Mouse (Mus musculus): Measurements from ENCODE around the gene Trp53.

Trp53 gene

GRCm38 (mm10) chr11:69560896-69561854 is 19.0 kb upstream of the Trp53 start:
- no peak for DNase-seq (ENCODE audit: low spot score in 2 of 2)

DNA sequence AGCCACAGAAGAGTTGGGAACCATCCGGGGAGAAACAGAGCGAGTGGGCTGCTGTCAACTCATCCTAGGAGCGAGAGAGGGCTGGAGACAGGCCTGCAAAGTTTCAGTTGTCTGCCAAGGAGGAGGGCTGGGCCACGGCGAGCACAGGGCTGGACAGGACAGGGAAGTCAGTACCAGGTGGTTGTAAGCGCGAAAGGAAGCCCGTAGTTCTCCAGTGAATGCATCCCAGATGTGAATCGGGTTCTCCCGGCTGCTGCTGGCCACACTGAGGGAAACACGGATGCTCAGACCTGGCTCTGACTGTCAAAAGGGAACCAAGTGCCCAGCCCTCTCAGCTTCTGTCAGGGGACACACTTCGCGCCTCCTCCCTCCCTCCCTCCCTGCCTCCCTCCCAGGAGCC is 16.8 kb upstream of the Trp53 start:
- DNase-seq (ENCODE audit: low spot score in 2 of 2), result no peak

- no peak for DNase-seq (ENCODE audit: low spot score in 2 of 2)
These were observed 15.8 kb upstream of the Trp53 start for GRCm38 (mm10) chr11:69564391-69564790.

- no peak for DNase-seq (ENCODE audit: low spot score in 2 of 2)
These were observed 15.0 kb upstream of the Trp53 start for GRCm38 (mm10) chr11:69565131-69565530.

DNA sequence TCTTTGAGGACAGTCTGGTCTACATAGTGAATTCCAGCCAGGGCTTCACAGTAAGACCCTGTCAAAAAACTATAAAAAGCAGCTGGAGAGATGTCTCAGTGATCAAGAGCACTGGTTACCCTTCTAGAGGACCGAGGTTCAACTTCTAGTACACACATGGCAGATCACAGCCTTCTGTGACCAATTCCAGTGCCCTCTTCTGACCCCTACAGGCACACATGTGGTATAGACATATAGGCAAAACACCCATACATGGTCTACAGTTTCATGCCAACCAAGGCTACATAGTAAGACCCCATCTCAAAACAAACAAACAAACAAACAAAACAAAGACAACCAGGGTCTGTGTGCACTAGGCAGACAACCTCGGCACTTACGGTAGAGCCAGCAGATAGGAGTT is 4.9 kb upstream of the Trp53 start:
- no peak for DNase-seq (ENCODE audit: low spot score in 2 of 2)

GRCm38 (mm10) chr11:69576307-69576706 is 3.9 kb upstream of the Trp53 start:
- no peak for DNase-seq (ENCODE audit: low spot score in 2 of 2)

GRCm38 (mm10) chr11:69578301-69578700 is 1.9 kb upstream of the Trp53 start:
- DNase-seq (ENCODE audit: low spot score in 2 of 2), result no peak

GRCm38 (mm10) chr11:69579128-69580017 is 786 bp upstream of the Trp53 start:
- DNase-seq (ENCODE audit: low spot score in 2 of 2), result peak; percentile 99 to 100

DNA sequence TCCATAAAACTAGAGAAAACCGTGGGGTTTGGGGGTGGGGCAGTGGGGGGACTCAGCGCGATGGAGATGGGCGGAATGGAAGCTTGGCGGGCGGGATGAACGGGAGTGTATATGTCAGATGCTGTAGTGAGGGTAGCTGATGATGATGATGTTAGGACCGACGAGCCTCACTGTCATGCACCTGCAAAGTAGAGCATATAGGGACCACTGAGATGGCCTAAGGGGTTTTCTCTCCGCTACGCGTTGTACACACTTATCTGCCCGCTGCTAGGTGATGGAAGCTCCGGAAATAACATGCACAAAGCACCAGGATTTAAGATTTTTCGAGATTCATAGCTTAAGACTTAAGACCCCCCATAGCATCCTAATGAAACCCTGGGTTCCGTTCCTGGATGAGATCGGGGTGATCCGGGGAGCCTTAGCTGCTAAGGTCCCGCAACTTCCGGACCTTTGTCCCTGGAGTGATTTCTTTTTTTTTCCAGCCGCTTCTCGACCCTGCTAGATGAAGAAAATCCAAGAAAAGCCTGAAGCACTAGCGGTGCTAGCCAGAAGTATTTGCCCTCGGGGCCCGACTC is 500 bp downstream of the Trp53 start:
- DNase-seq (ENCODE audit: low spot score in 2 of 2), result no peak

- peak; percentile 92 for DNase-seq (ENCODE audit: low spot score in 2 of 2)
These were observed 1.1 kb downstream of the Trp53 start for GRCm38 (mm10) chr11:69581147-69581688.

GRCm38 (mm10) chr11:69581814-69582213 is 1.7 kb downstream of the Trp53 start:
- no peak for DNase-seq (ENCODE audit: low spot score in 2 of 2)

DNA sequence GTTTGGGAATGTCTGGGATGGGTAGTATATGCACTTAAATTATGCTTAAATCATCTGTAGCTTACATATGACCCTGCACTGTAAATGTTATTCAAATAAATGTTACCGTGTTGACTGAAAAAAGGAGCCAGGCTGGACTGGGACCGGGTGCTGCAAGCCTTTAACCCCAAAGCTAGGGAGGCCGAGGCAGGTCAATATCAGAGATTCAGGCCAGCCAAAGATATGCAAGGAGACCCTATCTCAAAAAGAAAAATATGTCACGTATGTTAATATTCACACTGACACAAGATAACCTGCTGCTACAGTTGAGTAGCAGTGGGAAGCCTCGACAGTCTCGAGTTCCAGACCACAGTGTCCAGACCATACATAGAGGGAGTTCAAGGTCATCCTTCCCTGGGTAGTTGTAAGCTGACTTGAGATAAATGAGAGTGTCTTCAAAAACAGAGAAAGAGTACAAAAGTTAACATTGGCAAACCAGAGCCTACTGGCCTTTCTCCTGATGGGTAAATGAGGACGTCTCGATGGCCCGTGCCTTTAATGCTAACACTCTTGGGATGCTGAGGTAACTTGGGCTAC is 2.2 kb downstream of the Trp53 start:
- DNase-seq (ENCODE audit: low spot score in 2 of 2), result no peak

DNA sequence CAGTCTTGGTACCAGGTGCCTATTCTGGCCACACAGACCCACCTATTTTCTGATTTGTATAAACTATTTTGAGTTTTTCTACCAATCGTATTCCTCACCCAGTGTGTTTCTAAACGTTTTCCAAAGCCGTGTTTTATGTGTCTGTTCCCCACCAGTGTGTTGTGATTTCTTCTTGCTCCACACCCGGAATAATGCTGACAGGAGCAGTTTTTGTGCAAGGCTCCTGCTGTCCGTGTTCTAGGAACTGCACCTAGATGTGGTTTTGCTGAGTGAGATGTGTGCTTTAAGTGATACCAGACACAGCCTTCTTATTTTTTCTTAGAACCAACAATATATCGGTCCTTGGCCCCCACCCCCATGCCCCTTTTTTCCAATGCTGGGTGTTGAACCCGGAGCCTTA is 3.8 kb downstream of the Trp53 start:
- DNase-seq (ENCODE audit: low spot score in 2 of 2), result no peak

GRCm38 (mm10) chr11:69584937-69585336 is 4.8 kb downstream of the Trp53 start:
- no peak for DNase-seq (ENCODE audit: low spot score in 2 of 2)

- DNase-seq (ENCODE audit: low spot score in 2 of 2), result no peak
These were observed 5.7 kb downstream of the Trp53 start for GRCm38 (mm10) chr11:69585718-69586325.

DNA sequence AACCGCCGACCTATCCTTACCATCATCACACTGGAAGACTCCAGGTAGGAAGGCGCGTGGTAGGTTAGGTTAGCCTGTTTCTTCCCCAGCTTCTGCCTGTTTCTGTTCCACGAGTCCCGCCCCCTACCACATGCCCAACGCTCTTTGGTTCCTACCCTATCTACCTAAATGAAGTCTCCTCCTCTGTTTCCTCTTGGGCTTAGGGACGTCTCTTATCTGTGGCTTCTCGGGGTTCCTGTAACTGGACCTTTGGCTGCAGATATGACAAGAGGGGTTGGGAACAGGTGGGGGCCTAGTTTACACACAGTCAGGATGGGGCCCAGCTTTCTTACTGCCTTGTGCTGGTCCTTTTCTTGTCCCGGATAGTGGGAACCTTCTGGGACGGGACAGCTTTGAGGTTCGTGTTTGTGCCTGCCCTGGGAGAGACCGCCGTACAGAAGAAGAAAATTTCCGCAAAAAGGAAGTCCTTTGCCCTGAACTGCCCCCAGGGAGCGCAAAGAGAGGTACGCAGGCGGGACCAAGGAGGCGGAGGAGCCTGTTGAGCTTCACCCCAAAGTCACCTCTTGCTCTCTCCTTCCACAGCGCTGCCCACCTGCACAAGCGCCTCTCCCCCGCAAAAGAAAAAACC is 9.2 kb downstream of the Trp53 start:
- DNase-seq (ENCODE audit: low spot score in 2 of 2), result no peak

DNA sequence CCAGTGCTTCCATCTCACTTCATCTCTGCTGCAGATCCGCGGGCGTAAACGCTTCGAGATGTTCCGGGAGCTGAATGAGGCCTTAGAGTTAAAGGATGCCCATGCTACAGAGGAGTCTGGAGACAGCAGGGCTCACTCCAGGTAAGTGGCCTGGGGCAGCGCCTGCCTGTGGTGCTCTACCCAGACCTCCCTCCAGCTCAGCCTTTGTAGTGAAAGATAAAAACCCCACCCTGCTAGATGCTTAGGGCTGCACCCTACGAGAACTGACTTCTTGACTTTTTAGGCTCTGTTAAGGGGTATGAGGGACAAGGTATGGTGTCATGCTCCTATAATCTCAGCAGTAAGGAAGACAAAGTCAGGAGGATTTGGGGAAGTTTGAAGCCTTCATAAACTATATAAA is 10.5 kb downstream of the Trp53 start:
- no peak for DNase-seq (ENCODE audit: low spot score in 2 of 2)

- no peak for DNase-seq (ENCODE audit: low spot score in 2 of 2)
These were observed 11.3 kb downstream of the Trp53 start for GRCm38 (mm10) chr11:69591424-69591823.

DNA sequence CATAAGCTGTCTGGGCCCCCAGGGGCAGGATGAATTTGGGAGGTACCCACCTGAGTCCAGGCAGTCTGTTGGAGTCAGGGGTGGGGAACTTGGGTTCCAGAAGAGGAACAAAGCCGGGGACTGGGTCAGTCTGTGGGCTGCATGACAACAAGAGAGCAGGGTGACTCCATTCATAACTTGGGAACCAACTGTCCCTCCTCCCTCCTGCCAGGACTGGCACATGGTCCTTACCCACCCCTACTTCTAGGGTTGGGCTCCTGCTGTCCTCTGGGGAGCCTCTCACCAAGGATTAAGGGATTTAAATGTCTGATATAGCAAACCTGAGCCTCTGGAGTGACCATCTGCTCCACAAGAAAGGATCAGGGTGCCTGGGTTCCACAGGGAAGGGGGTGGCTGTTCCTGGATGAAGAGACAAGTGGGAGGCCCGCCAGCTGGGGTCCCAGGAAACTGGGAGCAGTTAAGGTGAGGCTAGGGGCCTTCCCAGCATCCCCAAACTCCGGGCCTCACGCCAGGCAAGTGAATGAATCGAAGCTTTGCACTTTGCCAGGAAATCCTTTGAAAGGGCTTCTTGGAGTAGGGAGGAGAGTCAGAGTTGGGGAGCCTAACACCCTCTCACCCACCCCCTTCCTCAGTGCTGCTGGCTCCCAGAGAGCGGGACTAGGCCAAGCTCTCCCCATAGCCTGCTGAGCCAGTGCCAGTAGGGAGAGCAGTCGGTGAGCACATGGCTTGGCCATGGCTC is 11.9 kb downstream of the Trp53 start:
- peak; percentile 66 to 75 for DNase-seq (ENCODE audit: low spot score in 2 of 2)

GRCm38 (mm10) chr11:69592799-69593198 is 12.6 kb downstream of the Trp53 start:
- no peak for DNase-seq (ENCODE audit: low spot score in 2 of 2)

Data from frontal cortex, postnatal 36 days (tissue).